8 mouse cellular contexts compared by ENCODE assay signal in the genomic region with DNA sequence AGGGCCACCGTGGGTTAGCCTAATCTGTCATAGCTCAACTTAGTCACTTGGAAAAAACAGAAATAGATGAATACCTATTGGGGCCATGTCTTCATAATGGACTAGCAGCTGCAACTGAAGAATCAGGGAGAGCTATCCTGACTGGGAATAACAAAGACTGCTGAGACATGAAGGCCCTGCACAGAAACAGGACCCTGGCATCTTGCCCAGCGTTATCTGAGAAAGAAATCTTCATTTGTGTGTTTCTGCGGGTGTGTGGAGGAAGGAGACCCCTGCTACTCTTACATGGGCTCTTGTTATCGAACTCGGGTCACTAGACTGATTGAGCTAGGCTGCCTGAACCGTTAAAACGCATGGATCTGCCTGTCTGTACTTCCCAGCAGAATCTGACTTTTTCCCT. TPM values are rescaled to one million over a fixed set of nuclear protein-coding genes. Genes with fewer than 3 reads are reported as not detected.
DNase-seq lines count a peak whose midpoint lies in the region; ATAC-seq and TF ChIP-seq lines count a peak whose summit lies in the region.

No protein-coding gene starts in this region.

- peaks cover 4% of the 10 kb centered on the region; the same call in 1 of the 2 replicates for H3K4me1 ChIP-seq in lung, adult 2 months (ENCODE audit: control insufficient read depth, insufficient read depth, low read length)
- H3K4me1 ChIP-seq in hindbrain, embryonic 12.5 days: peaks cover 18% of the 10 kb centered on the region
- H3K4me1 ChIP-seq in midbrain, embryonic 12.5 days: peaks cover 16% of the 10 kb centered on the region

- H3K4me3 ChIP-seq in lung, adult 2 months (replicated peaks; ENCODE audit: extremely low read depth, low read depth, low read length): peak overlapping the region; percentile 27
- H3K4me3 ChIP-seq in hindbrain, embryonic 12.5 days: peak overlapping the region; percentile 68
- H3K4me3 ChIP-seq in midbrain, embryonic 12.5 days: peak overlapping the region; percentile 64

- no peaks in the 10 kb centered on the region for H3K27me3 ChIP-seq in hindbrain, embryonic 12.5 days
- no peaks in the 10 kb centered on the region for H3K27me3 ChIP-seq in midbrain, embryonic 12.5 days

- no peak for TF ChIP-seq CTCF in lung, adult 2 months (IDR thresholded peaks at IDR 0.05; ENCODE audit: insufficient read depth, low read length)

- ATAC-seq in hindbrain, embryonic 12.5 days (ENCODE audit: low FRiP score): no peak
- no peak for ATAC-seq in midbrain, embryonic 12.5 days (ENCODE audit: low FRiP score, low read depth)
- no peak for ATAC-seq in activated CD4-positive, CD25-positive, alpha-beta regulatory T cell, adult 4 months

- peaks cover 18% of the 10 kb centered on the region for H3K36me3 ChIP-seq in hindbrain, embryonic 12.5 days
- H3K36me3 ChIP-seq in midbrain, embryonic 12.5 days: peaks cover 8% of the 10 kb centered on the region

- H3K9me3 ChIP-seq in hindbrain, embryonic 12.5 days (replicated peaks): no peaks in the 10 kb centered on the region
- no peaks in the 10 kb centered on the region for H3K9me3 ChIP-seq in midbrain, embryonic 12.5 days

- no peak for TF ChIP-seq POLR2A in lung, adult 2 months (IDR thresholded peaks at IDR 0.05; ENCODE audit: borderline replicate concordance, extremely low read depth, low read depth, low read length)

- no peak for DNase-seq in lung, adult 2 months
- DNase-seq in lung, postnatal 14 days: no peak
- DNase-seq in cerebellum, adult 9-11 months: peak; percentile 57
- no peak for DNase-seq in spleen, postnatal 10 days (ENCODE audit: low spot score in 2 of 2)
- no peak for DNase-seq in layer of hippocampus, adult 9-11 months

- peak overlapping the region; percentile 64 for H3K9ac ChIP-seq in hindbrain, embryonic 12.5 days
- peak overlapping the region; percentile 54 for H3K9ac ChIP-seq in midbrain, embryonic 12.5 days (replicated peaks)

- peak overlapping the region; percentile 75 for H3K4me2 ChIP-seq in hindbrain, embryonic 12.5 days (replicated peaks)
- peak overlapping the region; percentile 60 for H3K4me2 ChIP-seq in midbrain, embryonic 12.5 days (replicated peaks)

- WGBS in lung, adult 2 months: 60% methylated on average over 7 of the region's 7 CpGs
- 69% methylated on average over 7 of the region's 7 CpGs for WGBS in hindbrain, embryonic 12.5 days
- WGBS in midbrain, embryonic 12.5 days: 76% methylated on average over 7 of the region's 7 CpGs

- H3K27ac ChIP-seq in hindbrain, embryonic 12.5 days: peak overlapping the region; percentile 97
- H3K27ac ChIP-seq in midbrain, embryonic 12.5 days (replicated peaks): peak overlapping the region; percentile 95; the same call in 1 of the 2 replicates

RNA-seq across cellular contexts. Expression of a gene that starts 1.1 kb away (rescaled TPM):
- 67.5 and 78.6 TPM in 2 replicates for polyA plus RNA-seq in lung, adult 2 months (2012; rRNA removed)
- 194 and 197 TPM in 2 replicates for polyA plus RNA-seq in hindbrain, embryonic 12.5 days (2016; fragmentation: Nextera tagmentation; extraction: Ambion mirVana)
- 210 and 211 TPM in 2 replicates for polyA plus RNA-seq in midbrain, embryonic 12.5 days (2016; fragmentation: Nextera tagmentation; extraction: Ambion mirVana)
- polyA plus RNA-seq in activated CD4-positive, CD25-positive, alpha-beta regulatory T cell, adult 4 months (2017; shearing (Covaris generic)): 100 to 1,000 TPM; 132 to 145 TPM

RNA-seq across cellular contexts. Expression of a gene that starts 21.4 kb away (rescaled TPM):
- polyA plus RNA-seq in lung, adult 2 months (2012; rRNA removed): 35.9 and 50.0 TPM in 2 replicates
- 85.6 and 94.3 TPM in 2 replicates for polyA plus RNA-seq in hindbrain, embryonic 12.5 days (2016; fragmentation: Nextera tagmentation; extraction: Ambion mirVana)
- polyA plus RNA-seq in midbrain, embryonic 12.5 days (2016; fragmentation: Nextera tagmentation; extraction: Ambion mirVana): 87.2 and 89.6 TPM in 2 replicates
- polyA plus RNA-seq in activated CD4-positive, CD25-positive, alpha-beta regulatory T cell, adult 4 months (2017; shearing (Covaris generic)): 100 to 1,000 TPM in 1 of 2 experiments, 10 to 100 TPM in 1; 98.8 to 108 TPM

RNA-seq across cellular contexts. Expression of a gene that starts 27.5 kb away (rescaled TPM):
- not detected in 2 replicates for polyA plus RNA-seq in lung, adult 2 months (2012; rRNA removed)
- not detected in 2 replicates for polyA plus RNA-seq in hindbrain, embryonic 12.5 days (2016; fragmentation: Nextera tagmentation; extraction: Ambion mirVana)
- not detected in 2 replicates for polyA plus RNA-seq in midbrain, embryonic 12.5 days (2016; fragmentation: Nextera tagmentation; extraction: Ambion mirVana)
- not detected for polyA plus RNA-seq in activated CD4-positive, CD25-positive, alpha-beta regulatory T cell, adult 4 months (2017; shearing (Covaris generic))

RNA-seq across cellular contexts. Expression of a gene that starts 28.3 kb away (rescaled TPM):
- 0.25 TPM in 1 of 2 replicates, not detected in the other for polyA plus RNA-seq in lung, adult 2 months (2012; rRNA removed)
- not detected in 2 replicates for polyA plus RNA-seq in hindbrain, embryonic 12.5 days (2016; fragmentation: Nextera tagmentation; extraction: Ambion mirVana)
- 0.13 TPM in 1 of 2 replicates, not detected in the other for polyA plus RNA-seq in midbrain, embryonic 12.5 days (2016; fragmentation: Nextera tagmentation; extraction: Ambion mirVana)
- under 1 TPM; 0.46 to 0.51 TPM for polyA plus RNA-seq in activated CD4-positive, CD25-positive, alpha-beta regulatory T cell, adult 4 months (2017; shearing (Covaris generic))

RNA-seq across cellular contexts. Expression of a gene that starts 51.5 kb away (rescaled TPM):
- polyA plus RNA-seq in lung, adult 2 months (2012; rRNA removed): 1.6 and 1.8 TPM in 2 replicates
- not detected in 2 replicates for polyA plus RNA-seq in hindbrain, embryonic 12.5 days (2016; fragmentation: Nextera tagmentation; extraction: Ambion mirVana)
- not detected in 2 replicates for polyA plus RNA-seq in midbrain, embryonic 12.5 days (2016; fragmentation: Nextera tagmentation; extraction: Ambion mirVana)
- 10 to 100 TPM; 22.2 to 29.1 TPM for polyA plus RNA-seq in activated CD4-positive, CD25-positive, alpha-beta regulatory T cell, adult 4 months (2017; shearing (Covaris generic))
